Mouse (Mus musculus): ENCODE data around the gene Plcb3. TPM values are rescaled to one million over a fixed set of nuclear protein-coding genes. Genes with fewer than 3 reads are reported as not detected.

Plcb3 gene
- polyA plus RNA-seq, 1 experiment = 35.5 TPM

DNA sequence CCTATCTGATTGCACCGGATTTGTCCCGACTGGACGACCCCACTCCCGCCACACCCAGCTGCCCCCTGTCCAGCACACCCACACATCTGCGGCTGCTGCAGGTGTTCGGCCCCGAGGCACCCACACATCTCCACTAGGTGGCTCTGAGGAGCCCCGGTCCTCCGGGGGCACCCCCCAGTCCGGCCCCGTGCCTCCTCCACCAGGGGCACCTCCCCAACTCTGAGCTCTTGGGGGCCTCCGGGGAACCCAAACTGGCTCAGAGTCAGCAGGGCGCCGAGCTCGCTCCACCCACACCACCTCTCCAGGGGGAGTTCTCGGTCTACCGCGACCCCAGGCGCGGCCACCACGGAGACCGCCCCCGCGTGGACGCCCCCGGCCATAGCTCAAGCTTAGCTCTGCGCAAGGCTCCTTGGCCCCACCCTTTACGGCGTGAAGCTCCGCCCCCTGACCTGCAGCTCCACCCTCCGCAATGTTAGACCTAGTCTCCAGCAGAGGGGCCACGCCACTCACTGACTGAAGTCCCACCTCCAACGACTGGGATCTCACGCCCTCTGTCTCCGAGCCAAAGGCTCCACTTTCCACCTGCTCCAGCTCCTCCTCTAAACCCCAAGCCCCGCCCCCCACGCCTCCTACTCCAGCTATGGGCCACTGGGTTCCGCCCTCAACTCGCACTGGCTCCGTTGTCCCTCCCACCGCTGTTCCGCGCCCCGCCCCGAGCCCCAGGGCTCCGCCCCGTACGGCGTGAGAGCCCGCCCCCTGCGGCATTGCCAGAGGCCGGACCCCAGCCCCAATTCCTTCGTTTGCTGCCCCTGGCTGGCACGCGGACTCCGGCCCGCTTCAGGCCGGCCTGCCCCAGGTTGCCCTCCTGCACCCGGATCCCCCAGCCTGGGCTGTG is 3.5 kb upstream of the Plcb3 start:
- DNase-seq = peak; percentile 99
- peak; percentile 41 for TF ChIP-seq POLR2A (IDR thresholded peaks at IDR 0.05; ENCODE audit: control insufficient read depth, extremely low read depth, insufficient read depth, low read length, poor library complexity)
- TF ChIP-seq CTCF (IDR thresholded peaks at IDR 0.05; ENCODE audit: borderline replicate concordance, control insufficient read depth, extremely low read depth, insufficient read depth, low read length, poor library complexity) = peak; percentile 96
- Histone ChIP-seq H3K4me3 (ENCODE audit: control insufficient read depth, insufficient read depth, low read length) (peak overlapping the region; percentile 65), H3K27ac (ENCODE audit: control insufficient read depth, insufficient read depth, low read length) (peak overlapping the region; percentile 1; the same call in 1 of the 2 replicates), H3K27me3 (ENCODE audit: control insufficient read depth, insufficient read depth, low read length) (no peaks in the 10 kb centered on the region), H3K36me3 (ENCODE audit: control insufficient read depth, insufficient read depth, low read length) (peaks cover 6% of the 10 kb centered on the region; the same call in 1 of the 2 replicates), H3K4me1 (replicated peaks; ENCODE audit: control insufficient read depth, insufficient read depth, low read length) (peaks cover 28% of the 10 kb centered on the region)
- under 1% methylated on average over 59 of the region's 59 CpGs for WGBS

DNA sequence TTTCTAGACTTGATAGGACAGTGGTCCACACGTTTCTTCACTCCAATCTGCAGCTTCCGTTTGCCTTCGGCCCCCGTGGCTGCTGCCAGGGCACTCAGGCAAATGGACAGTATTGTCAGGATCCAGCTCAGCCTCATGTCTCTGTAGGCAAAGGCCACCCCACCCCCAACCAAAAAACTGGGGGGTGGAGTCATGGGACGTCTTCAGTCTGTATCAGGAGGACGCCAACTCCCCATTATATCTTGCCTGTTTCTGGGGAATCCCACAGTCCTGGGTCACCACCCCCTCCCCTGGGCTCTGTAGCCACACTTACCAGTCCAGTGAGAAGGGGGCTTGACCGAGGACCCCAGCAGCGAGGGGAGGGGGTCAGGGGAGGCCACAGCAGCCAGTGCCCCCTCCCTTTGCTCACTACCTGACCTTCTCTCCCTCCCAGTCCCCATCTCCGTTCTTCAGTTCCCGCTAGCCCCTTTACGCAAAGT is 2.8 kb upstream of the Plcb3 start:
- H3K4me1 ChIP-seq (replicated peaks; ENCODE audit: control insufficient read depth, insufficient read depth, low read length) = peaks cover 29% of the 10 kb centered on the region
- peaks cover 6% of the 10 kb centered on the region; the same call in 1 of the 2 replicates for H3K36me3 ChIP-seq (ENCODE audit: control insufficient read depth, insufficient read depth, low read length)
- no peak for TF ChIP-seq POLR2A (IDR thresholded peaks at IDR 0.05; ENCODE audit: control insufficient read depth, extremely low read depth, insufficient read depth, low read length, poor library complexity)
- peak overlapping the region; percentile 1; the same call in 1 of the 2 replicates for H3K27ac ChIP-seq (ENCODE audit: control insufficient read depth, insufficient read depth, low read length)
- WGBS = 31% methylated on average over 11 of the region's 11 CpGs
- no peaks in the 10 kb centered on the region for H3K27me3 ChIP-seq (ENCODE audit: control insufficient read depth, insufficient read depth, low read length)
- DNase-seq = peak; percentile 54
- H3K4me3 ChIP-seq (ENCODE audit: control insufficient read depth, insufficient read depth, low read length) = peak overlapping the region; percentile 48

DNA sequence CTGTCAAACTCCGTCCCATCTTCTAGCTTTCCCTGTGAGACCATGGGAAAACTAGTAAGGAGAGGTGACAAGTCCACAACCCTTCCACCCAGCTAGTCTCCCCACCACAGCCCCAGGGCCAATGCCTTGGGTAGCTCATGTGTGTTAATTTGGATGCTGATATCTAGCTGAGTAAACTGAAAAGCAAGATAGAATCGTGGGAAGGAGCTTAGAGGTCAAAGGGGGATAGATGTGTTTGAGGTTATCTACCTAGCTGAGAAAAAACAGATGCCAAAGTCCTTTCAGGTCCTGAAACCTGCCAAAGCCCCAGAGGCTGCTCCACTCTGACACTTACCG is 2.3 kb upstream of the Plcb3 start:
- Histone ChIP-seq H3K27ac (ENCODE audit: control insufficient read depth, insufficient read depth, low read length) (peak overlapping the region; percentile 7; the same call in 1 of the 2 replicates), H3K36me3 (ENCODE audit: control insufficient read depth, insufficient read depth, low read length) (peaks cover 6% of the 10 kb centered on the region; the same call in 1 of the 2 replicates), H3K4me1 (replicated peaks; ENCODE audit: control insufficient read depth, insufficient read depth, low read length) (peaks cover 32% of the 10 kb centered on the region), H3K27me3 (ENCODE audit: control insufficient read depth, insufficient read depth, low read length) (no peaks in the 10 kb centered on the region), H3K4me3 (ENCODE audit: control insufficient read depth, insufficient read depth, low read length) (peak overlapping the region; percentile 48)
- no peak for TF ChIP-seq CTCF (IDR thresholded peaks at IDR 0.05; ENCODE audit: borderline replicate concordance, control insufficient read depth, extremely low read depth, insufficient read depth, low read length, poor library complexity)
- no peak for DNase-seq
- 61% methylated on average over 3 of the region's 3 CpGs for WGBS

- Histone ChIP-seq H3K36me3 (ENCODE audit: control insufficient read depth, insufficient read depth, low read length) (peaks cover 6% of the 10 kb centered on the region; the same call in 1 of the 2 replicates), H3K27ac (ENCODE audit: control insufficient read depth, insufficient read depth, low read length) (peak overlapping the region; percentile 14; the same call in 1 of the 2 replicates), H3K27me3 (ENCODE audit: control insufficient read depth, insufficient read depth, low read length) (no peaks in the 10 kb centered on the region), H3K4me3 (ENCODE audit: control insufficient read depth, insufficient read depth, low read length) (no peak overlapping the region), H3K4me1 (replicated peaks; ENCODE audit: control insufficient read depth, insufficient read depth, low read length) (peaks cover 32% of the 10 kb centered on the region)
- DNase-seq = no peak
- WGBS = 90% methylated on average over 13 of the region's 13 CpGs
- no peak for TF ChIP-seq POLR2A (IDR thresholded peaks at IDR 0.05; ENCODE audit: control insufficient read depth, extremely low read depth, insufficient read depth, low read length, poor library complexity)
- no peak for TF ChIP-seq CTCF (IDR thresholded peaks at IDR 0.05; ENCODE audit: borderline replicate concordance, control insufficient read depth, extremely low read depth, insufficient read depth, low read length, poor library complexity)
These were observed 1.7 kb upstream of the Plcb3 start for GRCm38 (mm10) chr19:6977759-6978638.

DNA sequence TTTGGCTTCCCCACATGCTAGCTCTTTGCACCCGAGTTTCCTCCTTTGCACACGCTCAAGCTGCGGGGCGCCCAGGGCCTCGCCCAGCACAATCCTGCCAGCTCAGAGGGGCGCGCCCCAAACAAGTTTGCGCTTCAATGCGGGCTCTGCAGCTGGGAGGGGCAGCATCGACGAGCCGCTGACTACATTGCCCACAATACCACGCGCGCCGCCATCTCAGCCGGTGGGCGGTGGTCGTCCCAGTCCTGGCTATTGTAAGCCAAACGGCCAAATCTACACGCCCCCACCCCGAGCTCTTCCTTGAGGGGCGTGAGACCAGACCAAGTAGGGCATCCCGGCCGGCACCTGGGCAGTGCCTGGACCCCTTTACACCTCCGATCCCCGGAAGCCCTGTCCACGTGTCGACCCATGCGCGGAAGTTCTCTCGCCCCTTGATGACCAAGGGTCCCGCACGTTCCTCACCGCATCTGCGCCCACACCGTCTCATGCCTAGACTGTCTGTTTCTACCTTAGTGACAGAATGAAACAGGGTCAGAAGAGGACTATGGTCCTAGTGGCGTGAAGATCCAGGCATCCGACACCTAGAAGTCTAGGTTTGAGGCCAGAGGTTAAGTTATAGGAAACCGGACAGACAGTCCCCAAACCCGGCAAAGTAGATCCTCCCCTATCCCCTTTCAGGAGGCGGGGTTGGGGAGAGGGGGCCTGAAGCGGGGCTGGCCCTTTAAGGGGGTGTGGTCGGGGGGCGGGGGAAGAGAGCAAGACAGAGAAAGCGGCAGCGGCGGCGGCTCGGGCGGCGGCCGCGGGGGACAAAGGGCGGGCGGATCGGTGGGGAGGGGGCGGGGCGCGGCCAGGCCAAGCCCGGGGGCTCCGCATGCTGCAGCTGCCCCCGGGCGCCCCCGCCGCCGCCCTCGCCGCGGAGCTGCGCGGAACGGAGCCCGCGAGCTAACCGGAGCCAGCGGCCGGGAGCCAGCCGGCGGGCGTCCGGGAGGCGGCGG is 1.8 kb downstream of the Plcb3 start, which contains the start of gene Ppp1r14b:
TSS of gene Ppp1r14b (plus strand) at position 758 of the 995 bp plus-strand sequence.
- 1% methylated on average over 64 of the region's 84 CpGs for WGBS
- TF ChIP-seq POLR2A (IDR thresholded peaks at IDR 0.05; ENCODE audit: control insufficient read depth, extremely low read depth, insufficient read depth, low read length, poor library complexity) (no peak; the same call in 1 of the 2 replicates), CTCF (IDR thresholded peaks at IDR 0.05; ENCODE audit: borderline replicate concordance, control insufficient read depth, extremely low read depth, insufficient read depth, low read length, poor library complexity) (no peak)
- Histone ChIP-seq H3K27me3 (ENCODE audit: control insufficient read depth, insufficient read depth, low read length) (no peaks in the 10 kb centered on the region), H3K36me3 (ENCODE audit: control insufficient read depth, insufficient read depth, low read length) (peaks cover 6% of the 10 kb centered on the region; the same call in 1 of the 2 replicates), H3K4me1 (replicated peaks; ENCODE audit: control insufficient read depth, insufficient read depth, low read length) (peaks cover 43% of the 10 kb centered on the region), H3K27ac (ENCODE audit: control insufficient read depth, insufficient read depth, low read length) (peak within 1 kb of the TSS; percentile 95), H3K4me3 (ENCODE audit: control insufficient read depth, insufficient read depth, low read length) (peak within 1 kb of the TSS; percentile 70)
- peak; percentile 85 for DNase-seq

All from thymus, adult 2 months (tissue).